Mouse (Mus musculus) liver, postnatal 0 days (tissue): ENCODE measurements around the gene Sh2b2. TPM values are rescaled to one million over a fixed set of nuclear protein-coding genes. Genes with fewer than 3 reads are reported as not detected.
"Not testable (repeated sequence)": the region's sequence is repeated elsewhere in the genome, so short reads cannot be mapped to it uniquely, and the experiment has no call there.

Experiments
- ATAC-seq: fragments of 200-750 bp; cut with Nextera tagmentation; 2 replicates; pipeline ENCODE4 v1.8.0; 2017; ENCODE audit warnings: mild to moderate bottlenecking, moderate library complexity
- DNase-seq: peaks from one replicate; pipeline ENCODE4 v3.0.0-alpha.2; 2016
- H3K27ac ChIP-seq: fragments of 300-500 bp; sonication (generic); 2 replicates; pipeline ENCODE4 v1.5.1; 2014; ENCODE audit warnings: antibody characterized with exemption, moderate library complexity, mild to moderate bottlenecking, low read depth
- H3K27me3 ChIP-seq: fragments of 300-500 bp; sonication (generic); 2 replicates; pipeline ENCODE4 v1.6.1; 2014; ENCODE audit warnings: low read length, control low read depth, mixed read lengths; ENCODE audit not compliant: insufficient read depth
- H3K36me3 ChIP-seq: fragments of 300-500 bp; sonication (generic); replicated peaks from 2 replicates; pipeline ENCODE4 v1.6.1; 2014; ENCODE audit warnings: mild to moderate bottlenecking, control low read depth, low read length, moderate library complexity, mixed read lengths; ENCODE audit not compliant: insufficient read depth
- H3K4me1 ChIP-seq: fragments of 300-500 bp; sonication (generic); 2 replicates; pipeline ENCODE4 v1.6.1; 2014; ENCODE audit warnings: antibody characterized with exemption, mild to moderate bottlenecking, control low read depth; ENCODE audit not compliant: insufficient read depth
- H3K4me2 ChIP-seq: fragments of 300-500 bp; sonication (generic); 2 replicates; pipeline ENCODE4 v1.6.1; 2014; ENCODE audit warnings: low read depth, mild to moderate bottlenecking, low read length, moderate library complexity, mixed read lengths
- H3K4me3 ChIP-seq: fragments of 300-500 bp; sonication (generic); 2 replicates; pipeline ENCODE4 v1.5.1; 2014; ENCODE audit warnings: low read depth, low read length
- H3K9ac ChIP-seq: fragments of 300-500 bp; sonication (generic); replicated peaks from 2 replicates; pipeline ENCODE4 v1.6.1; 2014; ENCODE audit warnings: mild to moderate bottlenecking, moderate library complexity
- H3K9me3 ChIP-seq: fragments of 300-500 bp; sonication (generic); 2 replicates; pipeline ENCODE4 v1.6.1; 2016; ENCODE audit warnings: mild to moderate bottlenecking, control low read depth, low read length, mixed read lengths
- CTCF ChIP-seq: sonication (generic); IDR thresholded peaks from 2 replicates; pipeline ENCODE4 v1.5.1; 2016; ENCODE audit warnings: antibody characterized with exemption, low read depth
- EP300 ChIP-seq: IDR thresholded peaks from 2 replicates; pipeline ENCODE4 v1.6.1; 2016; ENCODE audit warnings: antibody characterized with exemption, low read depth, mild to moderate bottlenecking
- WGBS: fragments of 180-500 bp; shearing (Covaris S2); extraction: QIAGEN DNeasy Blood & Tissue Kit; methylation state at CpG from one replicate; pipeline ENCODE4 v1.1.7; 2014; ENCODE audit not compliant: insufficient replicate concordance; 5-methylcytosine and 5-hydroxymethylcytosine counted together
- polyA plus RNA-seq: library from polyadenylated mRNA; unstranded; fragments of >200 nt; fragmentation: Nextera tagmentation; extraction: Ambion mirVana; gene quantifications from 2 replicates; pipeline ENCODE4 v1.2.1, GENCODE M21; 2015

The Sh2b2 gene
- polyA plus RNA-seq, 1 experiment from 2014 or later: 1.3 TPM

- H3K9me3 ChIP-seq: no peaks in the 10 kb centered on the region; the same call in 1 of the 2 replicates
- no peak overlapping the region for H3K4me3 ChIP-seq
- peak overlapping the region; percentile 51 for H3K27ac ChIP-seq
- TF ChIP-seq CTCF (no peak), EP300 (no peak)
- peak; percentile 31; the same call in 1 of the 2 replicates for ATAC-seq
- no peaks in the 10 kb centered on the region for H3K4me1 ChIP-seq
- no peak for DNase-seq
- whole genome bisulfite sequencing: 52% methylated on average over 5 of the region's 5 CpGs
- H3K4me2 ChIP-seq: no peak overlapping the region
- H3K36me3 ChIP-seq: no peaks in the 10 kb centered on the region
- H3K9ac ChIP-seq: no peak overlapping the region
- H3K27me3 ChIP-seq: no peaks in the 10 kb centered on the region
Observed at GRCm38 (mm10) chr5:136213716-136214115, 32.6 kb downstream of the Sh2b2 start.

GRCm38 (mm10) chr5:136212716-136213115 is 33.6 kb downstream of the Sh2b2 start:
- 78% methylated on average over 11 of the region's 11 CpGs for WGBS
- no peak for TF ChIP-seq CTCF
- no peak for TF ChIP-seq EP300

DNA sequence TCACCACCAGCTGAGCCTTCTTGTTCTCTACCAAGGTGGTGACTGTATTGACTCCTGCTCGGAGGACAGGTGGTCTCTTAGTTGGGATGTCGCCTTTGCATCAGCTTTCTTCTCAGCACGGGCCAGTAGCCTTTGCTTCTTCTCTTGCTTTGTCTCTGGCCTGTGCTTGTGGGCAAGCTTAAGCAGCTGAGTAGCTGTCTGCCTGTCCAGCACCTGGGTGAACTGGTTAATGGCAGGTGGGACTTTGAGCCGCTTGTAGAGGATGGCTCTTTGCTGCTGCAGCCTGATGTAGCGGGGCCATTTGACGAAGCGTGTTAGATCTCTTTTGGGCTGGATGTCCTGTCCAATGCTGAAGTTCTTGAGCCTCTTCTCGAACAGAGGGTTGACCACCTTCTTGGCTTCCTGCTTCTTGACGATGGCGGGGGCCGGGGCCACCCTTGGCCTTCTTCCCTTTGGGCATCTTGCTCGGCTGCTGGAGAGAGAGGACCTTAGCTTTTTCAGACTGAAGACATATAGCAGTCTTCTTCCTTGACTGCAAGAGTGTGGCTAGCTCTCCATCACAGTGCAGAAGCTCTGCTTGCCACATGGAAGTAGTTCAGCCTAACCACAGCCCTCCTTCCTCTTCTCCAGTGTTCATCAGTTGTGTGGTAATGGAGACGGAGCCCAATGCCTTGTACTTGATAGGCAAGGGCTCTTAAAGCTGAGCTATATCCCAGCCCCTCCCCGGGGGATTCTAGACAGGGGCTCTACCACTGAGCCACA is 34.8 kb downstream of the Sh2b2 start:
- ATAC-seq, H3K9me3 ChIP-seq, H3K36me3 ChIP-seq, DNase-seq, H3K27me3 ChIP-seq, H3K9ac ChIP-seq, H3K4me3 ChIP-seq, H3K4me1 ChIP-seq, H3K4me2 ChIP-seq: not testable (repeated sequence)
- 71% methylated on average over 14 of the region's 14 CpGs for WGBS
- H3K27ac ChIP-seq: peak overlapping the region; percentile 44; the same call in 1 of the 2 replicates

More at GRCm38 (mm10) chr5:136212716-136213115, 33.6 kb downstream of the Sh2b2 start:
- Histone ChIP-seq H3K9ac (no peak overlapping the region), H3K36me3 (no peaks in the 10 kb centered on the region), H3K4me1 (no peaks in the 10 kb centered on the region), H3K27me3 (no peaks in the 10 kb centered on the region), H3K4me2 (no peak overlapping the region), H3K27ac (no peak overlapping the region), H3K9me3 (no peaks in the 10 kb centered on the region; the same call in 1 of the 2 replicates), H3K4me3 (no peak overlapping the region)
- ATAC-seq (no peak), DNase-seq (no peak)

GRCm38 (mm10) chr5:136210549-136210948 is 35.8 kb downstream of the Sh2b2 start:
- DNase-seq: no peak
- Histone ChIP-seq H3K9ac (no peak overlapping the region), H3K4me1 (no peaks in the 10 kb centered on the region), H3K27ac (no peak overlapping the region), H3K27me3 (no peaks in the 10 kb centered on the region), H3K36me3 (no peaks in the 10 kb centered on the region), H3K9me3 (no peaks in the 10 kb centered on the region; the same call in 1 of the 2 replicates), H3K4me3 (no peak overlapping the region), H3K4me2 (no peak overlapping the region)
- WGBS: 40% methylated on average over 5 of the region's 5 CpGs
- TF ChIP-seq EP300: no peak
- ATAC-seq: no peak

DNA sequence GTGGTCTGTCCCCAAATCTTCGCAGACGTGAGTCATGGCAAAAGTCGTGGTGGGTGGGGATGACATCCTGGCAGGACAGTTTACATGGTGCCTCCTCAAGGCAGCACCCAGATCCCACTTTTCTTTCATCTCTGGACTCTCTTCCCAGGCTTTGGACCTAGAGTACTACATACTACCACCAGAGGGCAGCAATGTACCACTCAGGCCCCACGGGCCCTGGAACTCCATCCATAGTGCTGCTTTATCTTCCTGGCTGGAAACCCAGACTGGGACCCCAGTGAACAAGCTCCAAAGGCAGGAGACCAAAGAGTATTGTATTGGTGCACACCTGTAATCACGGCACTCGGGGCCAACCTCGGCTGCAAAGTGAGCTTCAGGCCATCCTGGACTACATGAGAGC is 44.5 kb downstream of the Sh2b2 start:
- TF ChIP-seq EP300 (no peak), CTCF (peak; percentile 95)
- DNase-seq (peak; percentile 62), ATAC-seq (no peak)
- H3K36me3 ChIP-seq: 0 out of 2 replicates have a peak, but pooled peaks cover 2% of the 10 kb centered on the region
- WGBS: 30% methylated on average over 7 of the region's 7 CpGs
- no peak overlapping the region for H3K9ac ChIP-seq
- peaks cover 8% of the 10 kb centered on the region for H3K4me1 ChIP-seq
- H3K27me3 ChIP-seq: no peaks in the 10 kb centered on the region
- no peak overlapping the region for H3K4me2 ChIP-seq
- no peak overlapping the region for H3K4me3 ChIP-seq
- no peaks in the 10 kb centered on the region for H3K9me3 ChIP-seq
- no peak overlapping the region for H3K27ac ChIP-seq

DNA sequence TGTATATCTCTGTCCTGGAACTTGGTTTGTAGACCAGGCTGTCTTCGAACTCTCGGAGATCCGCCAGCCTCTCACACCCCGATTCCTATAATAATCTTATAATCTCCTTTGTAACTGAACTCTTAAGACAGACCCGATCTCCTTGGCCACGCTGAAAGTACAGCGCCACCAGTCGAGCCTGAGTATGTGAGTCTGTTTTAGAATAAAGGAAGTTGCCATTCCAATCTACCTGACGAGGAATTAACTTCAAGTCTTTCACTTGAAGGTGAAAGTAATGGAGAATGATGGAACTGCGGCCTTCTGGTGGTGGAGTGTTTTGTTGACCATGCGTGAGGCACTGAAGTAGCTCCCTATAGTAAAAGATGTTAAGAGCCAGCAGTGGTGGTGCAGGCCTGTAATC is 46.8 kb downstream of the Sh2b2 start:
- no peaks in the 10 kb centered on the region for H3K9me3 ChIP-seq
- DNase-seq (no peak), ATAC-seq (no peak)
- H3K9ac ChIP-seq: peak overlapping the region; percentile 97; the same call in 1 of the 2 replicates
- H3K27ac ChIP-seq: peak overlapping the region; percentile 86; the same call in 1 of the 2 replicates
- H3K4me3 ChIP-seq: peak overlapping the region; percentile 97
- no peak for TF ChIP-seq EP300
- TF ChIP-seq CTCF: 0 out of 2 replicates have a peak, but pooled peaks have one; percentile 19
- WGBS: 40% methylated on average over 11 of the region's 11 CpGs
- peak overlapping the region; percentile 75 for H3K4me2 ChIP-seq
- peaks cover 8% of the 10 kb centered on the region for H3K4me1 ChIP-seq
- no peaks in the 10 kb centered on the region for H3K27me3 ChIP-seq
- H3K36me3 ChIP-seq: peaks cover 18% of the 10 kb centered on the region
